Mouse (Mus musculus) cerebellum, postnatal 14 days (tissue): ENCODE measurements at regions not wholly inside any gene's neighbourhood (a gene's known extent, or its start where the extent isn't known, plus 50 kb on each side); places are given as distances from the start of the nearest gene placed in this dataset.

Experiments used
- DNase-seq, 2 experiments: peaks; one replicate each; pipeline ENCODE4 v3.0.0; 2021; ENCODE audit warnings: mixed read lengths in 2 of 2

GRCm38 (mm10) chr3:100401080-100401479, 88.0 kb downstream of the Tent5c start:
- DNase-seq = no peak

GRCm38 (mm10) chr3:100397491-100397890, 91.6 kb downstream of the Tent5c start:
- no peak for DNase-seq

- peak in 1 of 2 experiments; percentile 18 for DNase-seq
Observed at GRCm38 (mm10) chr3:100394911-100395604, 94.1 kb downstream of the Tent5c start.

- no peak for DNase-seq
Observed at GRCm38 (mm10) chr3:100393956-100394355, 95.2 kb downstream of the Tent5c start.

GRCm38 (mm10) chr3:100382181-100382580, 106.9 kb downstream of the Tent5c start:
- DNase-seq = no peak

- no peak for DNase-seq
Observed at GRCm38 (mm10) chr3:100381363-100381762, 107.8 kb downstream of the Tent5c start.

- DNase-seq = no peak
Observed at GRCm38 (mm10) chr3:100376162-100376561, 113.0 kb downstream of the Tent5c start.

GRCm38 (mm10) chr3:100366884-100367840, 122.0 kb downstream of the Tent5c start:
- no peak for DNase-seq

GRCm38 (mm10) chr3:100366447-100366846, 122.7 kb downstream of the Tent5c start:
- no peak for DNase-seq

GRCm38 (mm10) chr3:100365354-100365945, 123.7 kb downstream of the Tent5c start:
- DNase-seq = no peak

GRCm38 (mm10) chr3:100364706-100365105, 124.4 kb downstream of the Tent5c start:
- DNase-seq = no peak

GRCm38 (mm10) chr3:100362983-100363382, 126.1 kb downstream of the Tent5c start:
- DNase-seq = no peak

GRCm38 (mm10) chr3:100360019-100360418, 129.1 kb downstream of the Tent5c start:
- DNase-seq = no peak

- DNase-seq = peak; percentile 56 to 65
Observed at GRCm38 (mm10) chr3:100359036-100359435, 130.1 kb downstream of the Tent5c start.

- DNase-seq = no peak
Observed at GRCm38 (mm10) chr3:100333478-100333877, 155.6 kb downstream of the Tent5c start.

- DNase-seq = no peak
Observed at GRCm38 (mm10) chr3:100318357-100318756, 156.2 kb upstream of the Wdr3 start.

- no peak for DNase-seq
Observed at GRCm38 (mm10) chr3:100287818-100288217, 125.6 kb upstream of the Wdr3 start.

GRCm38 (mm10) chr3:100266976-100267375, 104.8 kb upstream of the Wdr3 start:
- DNase-seq = no peak

- no peak for DNase-seq
Observed at GRCm38 (mm10) chr3:100264991-100265390, 102.8 kb upstream of the Wdr3 start.
